Mouse (Mus musculus): Measurements from ENCODE around the gene Esr1. TPM values are rescaled to one million over a fixed set of nuclear protein-coding genes. Genes with fewer than 3 reads are reported as not detected.

The Esr1 gene
- polyA plus RNA-seq, 1 experiment = 0.40 TPM

DNA sequence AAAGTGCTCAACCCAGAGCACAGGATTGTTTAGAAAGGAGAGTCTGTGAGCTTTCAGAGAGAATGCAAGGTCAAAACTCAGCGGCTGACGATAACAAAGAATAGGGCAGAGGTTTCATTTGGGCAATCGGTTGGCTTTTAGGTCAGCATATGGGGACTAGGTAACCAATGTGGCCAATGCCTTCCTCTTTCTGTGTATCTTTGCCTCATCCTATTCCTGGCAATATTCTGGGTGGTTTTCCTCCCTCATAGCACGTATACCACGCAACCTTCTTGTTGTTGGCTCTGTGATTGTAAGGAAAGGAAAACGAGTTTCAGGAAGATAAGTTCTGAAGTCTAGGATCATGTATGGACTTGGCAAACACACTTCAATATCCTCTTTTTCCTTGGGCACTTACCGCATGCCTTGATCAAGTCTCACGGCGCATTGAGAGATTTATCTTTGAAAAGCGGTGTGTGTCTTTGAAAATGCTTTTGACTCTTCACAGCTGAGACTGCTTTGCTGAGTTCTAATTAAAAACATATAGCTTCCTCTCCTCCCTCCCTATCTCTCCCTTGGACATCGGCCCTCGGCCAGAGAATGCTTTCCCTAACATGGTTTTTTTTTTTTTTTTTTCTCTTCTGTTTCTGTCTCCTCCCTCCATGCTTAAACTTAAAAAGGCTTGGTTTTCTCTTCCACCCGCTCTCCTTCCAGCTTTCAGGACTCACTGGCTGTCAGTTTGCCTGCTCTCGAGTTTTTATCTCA, 22.1 kb downstream of the Esr1 start:
- Histone ChIP-seq H3K79me2 (ENCODE audit: control insufficient read depth, insufficient read depth) (no peaks in the 10 kb centered on the region), H3K27me3 (ENCODE audit: control insufficient read depth, insufficient read depth, insufficient read length) (no peaks in the 10 kb centered on the region), H3K4me3 (ENCODE audit: insufficient read depth, poor library complexity, severe bottlenecking) (no peak overlapping the region)

DNA sequence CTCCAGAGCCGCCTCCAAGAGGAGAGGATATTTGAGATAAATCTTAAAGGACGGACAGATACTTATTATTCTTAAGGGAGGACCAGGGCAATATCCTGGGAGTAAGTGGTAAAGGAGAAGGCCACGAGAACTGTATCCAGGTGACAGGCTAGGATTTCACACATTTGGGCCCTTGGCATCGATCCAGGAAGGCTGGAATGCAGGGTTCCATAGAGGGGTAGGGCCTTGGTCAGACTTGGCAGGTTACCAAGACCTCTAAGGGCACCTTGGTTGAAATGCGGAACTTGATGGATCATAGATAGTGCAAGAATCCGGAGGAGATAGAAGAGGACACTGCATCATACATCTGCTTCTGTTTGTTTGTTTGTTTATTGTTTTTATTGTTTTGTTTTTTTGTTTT, 24.3 kb downstream of the Esr1 start:
- no peak overlapping the region for H3K4me3 ChIP-seq (ENCODE audit: insufficient read depth, poor library complexity, severe bottlenecking)
- H3ac ChIP-seq (ENCODE audit: control insufficient read depth, insufficient read length, low read depth) = no peak overlapping the region
- H3K36me3 ChIP-seq (ENCODE audit: control insufficient read depth, insufficient read depth) = no peaks in the 10 kb centered on the region
- no peak for TF ChIP-seq CEBPB (IDR thresholded peaks at IDR 0.05; ENCODE audit: low read depth)
- TF ChIP-seq USF1 (IDR thresholded peaks at IDR 0.05; ENCODE audit: low read depth) = no peak
- no peak for TF ChIP-seq CTCF (IDR thresholded peaks at IDR 0.05; ENCODE audit: control insufficient read depth, insufficient read depth, insufficient read length)
- TF ChIP-seq MYOD1 (IDR thresholded peaks at IDR 0.05; ENCODE audit: control insufficient read depth, insufficient read length, low read depth) = no peak
- TF ChIP-seq FOSL1 (IDR thresholded peaks at IDR 0.05; ENCODE audit: insufficient read depth, low read length, poor library complexity, severe bottlenecking) = no peak
- TF ChIP-seq MAX (IDR thresholded peaks at IDR 0.05) = no peak
- TF ChIP-seq MYOG (IDR thresholded peaks at IDR 0.05; ENCODE audit: control insufficient read depth, extremely low read depth, insufficient read length) = no peak
- no peaks in the 10 kb centered on the region for H3K79me2 ChIP-seq (ENCODE audit: control insufficient read depth, insufficient read depth)
- no peaks in the 10 kb centered on the region for H3K79me3 ChIP-seq (ENCODE audit: low read depth)
- no peaks in the 10 kb centered on the region for H3K27me3 ChIP-seq (ENCODE audit: control insufficient read depth, insufficient read depth, insufficient read length)

More for the DNA sequence above, 22.1 kb downstream of the Esr1 start:
- Histone ChIP-seq H3K36me3 (ENCODE audit: control insufficient read depth, insufficient read depth) (no peaks in the 10 kb centered on the region), H3K79me3 (ENCODE audit: low read depth) (no peaks in the 10 kb centered on the region), H3ac (ENCODE audit: control insufficient read depth, insufficient read length, low read depth) (no peak overlapping the region)
- no peak for TF ChIP-seq FOSL1 (IDR thresholded peaks at IDR 0.05; ENCODE audit: insufficient read depth, low read length, poor library complexity, severe bottlenecking)
- no peak for TF ChIP-seq MAX (IDR thresholded peaks at IDR 0.05)
- no peak for TF ChIP-seq MYOG (IDR thresholded peaks at IDR 0.05; ENCODE audit: control insufficient read depth, extremely low read depth, insufficient read length)
- no peak for TF ChIP-seq USF1 (IDR thresholded peaks at IDR 0.05; ENCODE audit: low read depth)
- TF ChIP-seq CEBPB (IDR thresholded peaks at IDR 0.05; ENCODE audit: low read depth) = no peak
- no peak for TF ChIP-seq CTCF (IDR thresholded peaks at IDR 0.05; ENCODE audit: control insufficient read depth, insufficient read depth, insufficient read length)
- no peak for TF ChIP-seq MYOD1 (IDR thresholded peaks at IDR 0.05; ENCODE audit: control insufficient read depth, insufficient read length, low read depth)

DNA sequence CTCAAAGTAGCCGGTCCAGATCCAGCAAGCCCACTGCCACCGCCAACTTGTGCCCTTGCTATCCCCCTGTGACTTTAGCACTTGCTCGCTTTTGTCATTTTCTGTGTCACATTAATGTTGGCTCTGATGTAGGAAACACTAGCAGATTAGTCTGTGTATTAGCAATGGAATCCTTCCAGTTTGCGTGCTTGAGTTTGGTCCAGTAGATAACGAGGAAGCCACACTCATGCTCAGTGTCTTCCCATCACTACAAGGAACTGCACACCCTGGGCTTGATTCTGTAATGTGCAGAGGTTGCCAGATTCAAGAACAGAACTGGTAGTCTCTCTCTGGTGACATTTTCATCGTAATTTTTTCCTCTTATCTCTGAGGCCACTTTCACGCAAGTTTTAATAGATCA, 34.7 kb downstream of the Esr1 start:
- no peaks in the 10 kb centered on the region for H3K36me3 ChIP-seq (ENCODE audit: control insufficient read depth, insufficient read depth)
- H3K4me3 ChIP-seq (ENCODE audit: insufficient read depth, poor library complexity, severe bottlenecking) = no peak overlapping the region
- H3ac ChIP-seq (ENCODE audit: control insufficient read depth, insufficient read length, low read depth) = no peak overlapping the region
- H3K27me3 ChIP-seq (ENCODE audit: control insufficient read depth, insufficient read depth, insufficient read length) = no peaks in the 10 kb centered on the region
- no peaks in the 10 kb centered on the region for H3K79me3 ChIP-seq (ENCODE audit: low read depth)
- no peaks in the 10 kb centered on the region for H3K79me2 ChIP-seq (ENCODE audit: control insufficient read depth, insufficient read depth)
- TF ChIP-seq MYOG (IDR thresholded peaks at IDR 0.05; ENCODE audit: control insufficient read depth, extremely low read depth, insufficient read length) (no peak), CTCF (IDR thresholded peaks at IDR 0.05; ENCODE audit: control insufficient read depth, insufficient read depth, insufficient read length) (no peak), MYOD1 (IDR thresholded peaks at IDR 0.05; ENCODE audit: control insufficient read depth, insufficient read length, low read depth) (no peak), MAX (IDR thresholded peaks at IDR 0.05) (no peak), USF1 (IDR thresholded peaks at IDR 0.05; ENCODE audit: low read depth) (no peak), FOSL1 (IDR thresholded peaks at IDR 0.05; ENCODE audit: insufficient read depth, low read length, poor library complexity, severe bottlenecking) (no peak), CEBPB (IDR thresholded peaks at IDR 0.05; ENCODE audit: low read depth) (no peak)

DNA sequence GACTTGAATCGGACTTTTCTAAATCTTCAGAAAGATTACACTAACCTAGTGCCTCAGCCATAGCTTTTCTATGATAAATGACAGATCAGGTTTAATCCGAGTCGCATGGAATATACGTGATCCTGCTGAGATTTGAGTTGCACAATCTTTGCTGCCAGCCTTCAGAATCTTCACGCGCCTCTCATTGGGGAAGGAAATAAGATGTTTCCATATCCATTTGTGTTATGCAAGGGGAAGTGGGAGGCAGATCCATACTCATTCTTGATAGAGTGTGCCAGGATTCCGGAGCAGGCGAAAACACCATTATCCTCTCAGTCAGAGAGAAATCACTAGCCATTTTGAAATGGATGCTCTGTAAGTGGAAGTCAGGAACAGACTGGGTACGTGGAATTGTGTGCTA, 35.5 kb downstream of the Esr1 start:
- Histone ChIP-seq H3K79me3 (ENCODE audit: low read depth) (no peaks in the 10 kb centered on the region), H3K27me3 (ENCODE audit: control insufficient read depth, insufficient read depth, insufficient read length) (no peaks in the 10 kb centered on the region), H3K36me3 (ENCODE audit: control insufficient read depth, insufficient read depth) (no peaks in the 10 kb centered on the region), H3K79me2 (ENCODE audit: control insufficient read depth, insufficient read depth) (no peaks in the 10 kb centered on the region), H3ac (ENCODE audit: control insufficient read depth, insufficient read length, low read depth) (no peak overlapping the region), H3K4me3 (ENCODE audit: insufficient read depth, poor library complexity, severe bottlenecking) (no peak overlapping the region)
- TF ChIP-seq USF1 (IDR thresholded peaks at IDR 0.05; ENCODE audit: low read depth) (no peak), FOSL1 (IDR thresholded peaks at IDR 0.05; ENCODE audit: insufficient read depth, low read length, poor library complexity, severe bottlenecking) (no peak), CTCF (IDR thresholded peaks at IDR 0.05; ENCODE audit: control insufficient read depth, insufficient read depth, insufficient read length) (no peak), MYOD1 (IDR thresholded peaks at IDR 0.05; ENCODE audit: control insufficient read depth, insufficient read length, low read depth) (no peak), MAX (IDR thresholded peaks at IDR 0.05) (no peak), MYOG (IDR thresholded peaks at IDR 0.05; ENCODE audit: control insufficient read depth, extremely low read depth, insufficient read length) (no peak), CEBPB (IDR thresholded peaks at IDR 0.05; ENCODE audit: low read depth) (no peak)

DNA sequence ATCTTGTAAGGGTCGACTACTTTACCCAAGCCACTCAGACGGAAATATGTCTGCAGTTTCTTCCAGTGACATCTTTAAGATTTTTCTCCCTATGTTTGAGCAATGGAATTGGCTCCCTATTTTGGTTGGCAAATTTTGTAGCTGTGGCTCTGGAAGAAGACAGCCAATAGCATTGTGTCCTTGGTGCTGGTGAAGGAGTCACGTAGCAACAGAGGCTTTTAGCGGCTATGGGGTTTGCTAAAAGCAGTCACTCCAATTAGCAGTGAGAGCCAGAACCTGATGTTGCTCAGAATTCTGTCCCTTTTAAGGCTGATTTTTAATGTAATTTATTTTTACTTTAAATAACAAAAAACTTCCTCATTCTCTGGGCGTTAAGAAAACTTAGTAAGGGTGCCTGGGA, 54.0 kb downstream of the Esr1 start:
- no peaks in the 10 kb centered on the region for H3K36me3 ChIP-seq (ENCODE audit: control insufficient read depth, insufficient read depth)
- TF ChIP-seq FOSL1 (IDR thresholded peaks at IDR 0.05; ENCODE audit: insufficient read depth, low read length, poor library complexity, severe bottlenecking) = no peak
- no peak for TF ChIP-seq MYOD1 (IDR thresholded peaks at IDR 0.05; ENCODE audit: control insufficient read depth, insufficient read length, low read depth)
- no peak for TF ChIP-seq MYOG (IDR thresholded peaks at IDR 0.05; ENCODE audit: control insufficient read depth, extremely low read depth, insufficient read length)
- TF ChIP-seq CTCF (IDR thresholded peaks at IDR 0.05; ENCODE audit: control insufficient read depth, insufficient read depth, insufficient read length) = no peak
- H3K4me3 ChIP-seq (ENCODE audit: insufficient read depth, poor library complexity, severe bottlenecking) = no peak overlapping the region
- no peaks in the 10 kb centered on the region for H3K79me3 ChIP-seq (ENCODE audit: low read depth)
- H3K27me3 ChIP-seq (ENCODE audit: control insufficient read depth, insufficient read depth, insufficient read length) = no peaks in the 10 kb centered on the region
- H3K79me2 ChIP-seq (ENCODE audit: control insufficient read depth, insufficient read depth) = no peaks in the 10 kb centered on the region
- no peak overlapping the region for H3ac ChIP-seq (ENCODE audit: control insufficient read depth, insufficient read length, low read depth)
